Mouse (Mus musculus) ES-E14 (cell line): ENCODE data around the gene Lifr.

ENCODE experiments used
- CHD2 ChIP-seq: IDR thresholded peaks from 2 replicates; pipeline ENCODE4 v1.6.1; 2014; ENCODE audit warnings: mild to moderate bottlenecking, low read depth, low read length, inconsistent platforms
- HCFC1 ChIP-seq: IDR thresholded peaks from 2 replicates; pipeline ENCODE4 v1.6.1; 2012; ENCODE audit warnings: low read length, inconsistent platforms, borderline replicate concordance; ENCODE audit not compliant: insufficient read depth
- MAFK ChIP-seq: IDR thresholded peaks from 2 replicates; pipeline ENCODE4 v1.6.1; 2014; ENCODE audit warnings: mild to moderate bottlenecking, low read depth, low read length, inconsistent platforms; ENCODE audit not compliant: insufficient read depth
- ZC3H11A ChIP-seq: IDR thresholded peaks from 2 replicates; pipeline ENCODE4 v1.6.1; 2012; ENCODE audit warnings: low read depth, mild to moderate bottlenecking, inconsistent platforms, low read length, borderline replicate concordance

DNA sequence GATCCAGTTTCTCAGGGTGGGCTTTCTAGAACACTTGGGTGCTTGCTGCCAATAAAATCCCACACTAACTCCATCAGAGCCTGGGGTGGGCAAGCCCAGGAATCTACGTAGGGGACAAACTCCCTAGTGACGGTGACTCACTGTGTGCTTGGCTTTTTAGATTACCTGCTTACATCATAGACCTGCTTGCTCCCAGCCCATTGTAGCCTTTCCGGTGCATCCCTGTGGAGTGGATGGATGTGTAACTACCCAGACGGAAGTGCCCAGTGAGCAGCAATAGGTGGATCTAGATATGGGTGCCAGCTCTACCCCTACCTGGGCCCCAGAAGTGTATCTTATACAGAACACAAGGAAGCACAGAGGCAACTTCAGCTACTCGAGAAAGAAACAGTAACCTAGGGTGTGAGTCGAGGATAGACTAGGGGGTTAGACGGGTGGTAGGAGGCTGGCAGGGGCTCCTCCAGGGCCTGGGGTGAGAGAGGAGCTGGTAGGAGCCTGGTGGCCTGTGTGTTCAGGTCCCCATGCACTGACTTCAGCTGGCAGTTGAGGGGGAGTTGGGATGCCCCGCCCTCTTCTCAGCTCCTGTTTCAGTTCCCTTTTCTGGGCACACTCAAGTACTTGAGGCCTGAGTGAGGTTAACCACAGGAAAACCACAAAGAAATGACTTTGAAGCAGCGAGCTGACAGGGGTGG is 126.3 kb downstream of the Lifr start:
- TF ChIP-seq ZC3H11A: no peak
- TF ChIP-seq HCFC1: no peak
- no peak for TF ChIP-seq MAFK
- TF ChIP-seq CHD2: no peak
